Mouse (Mus musculus) ovary, adult 10 weeks (tissue): ENCODE results near the gene Serpina5. TPM values are rescaled to one million over a fixed set of nuclear protein-coding genes. Genes with fewer than 3 reads are reported as not detected.

Experiments used
- polyA plus RNA-seq: library from polyadenylated mRNA; stranded (reverse); fragments of 350-450 nt; fragmentation: Illumina TruSeq; extraction: RNeasy Lipid Tissue Mini Kit (QIAGEN cat#74804); gene quantifications from one replicate; pipeline ENCODE4 v1.2.3, GENCODE M21; 2014

The Serpina5 gene
- 138 TPM for polyA plus RNA-seq

DNA sequence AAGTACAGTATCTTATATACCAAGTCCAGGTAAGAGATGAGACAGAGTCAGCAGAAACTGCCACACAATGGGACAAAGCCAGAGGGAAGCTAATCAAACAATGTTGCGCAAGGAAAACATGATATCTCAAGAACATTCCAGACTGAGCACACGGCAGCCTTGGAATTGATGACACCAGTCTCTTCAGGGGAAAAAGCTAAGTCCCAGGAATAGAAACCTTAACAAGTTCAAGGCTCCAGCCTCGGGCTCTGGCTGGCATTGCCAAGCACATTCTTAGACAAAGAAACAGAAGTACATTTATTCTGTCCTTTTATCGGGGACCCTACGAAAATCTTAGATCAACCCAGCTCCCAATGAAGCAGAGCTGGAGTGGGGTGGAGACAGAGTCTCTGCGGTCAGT is at the start of gene Serpina5:
TSS of gene Serpina5 (plus strand) at position 346 of the 400 bp plus-strand sequence.

DNA sequence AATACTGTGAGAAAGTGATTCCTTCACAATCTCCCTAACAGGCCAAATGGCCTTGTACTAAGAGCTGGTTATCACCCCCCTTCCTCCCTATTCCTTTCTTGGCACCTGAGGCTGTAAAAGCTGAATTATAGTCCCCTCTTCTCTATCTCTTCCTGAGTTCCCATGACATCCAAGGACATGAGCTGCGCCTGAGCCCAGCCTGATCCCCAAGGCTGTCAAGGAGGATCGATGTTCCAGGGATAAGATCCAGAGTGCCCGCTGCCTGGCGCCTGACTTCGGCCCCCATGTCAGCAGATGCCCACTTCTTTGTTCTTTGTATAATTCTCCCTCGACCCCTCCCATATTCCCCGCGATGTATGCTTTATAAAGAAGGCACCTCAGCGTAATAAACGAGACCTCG is 11.4 kb downstream of the Serpina5 start, which contains the start of gene Serpina3a:
TSS of gene Serpina3a (plus strand) at position 392 of the 400 bp plus-strand sequence.

GRCm38 (mm10) chr12:104127696-104128095 is 26.8 kb downstream of the Serpina5 start, which contains the start of gene Serpina3b:
Gene Serpina3b, plus strand, starts transcription at chr12:104127996.

GRCm38 (mm10) chr12:104153656-104154055 is 52.7 kb downstream of the Serpina5 start, which contains the start of gene Serpina3c:
Gene Serpina3c, minus strand, starts transcription at chr12:104153870.

Other genes with a start within 250 kb of the Serpina5 start
- gene Serpina1a, start 237.6 kb upstream of the Serpina5 start, polyA plus RNA-seq, result not detected
- not detected for gene Serpina1c, start 196.2 kb upstream of the Serpina5 start, polyA plus RNA-seq
- 20.9 TPM for gene Serpina1e, start 142.1 kb upstream of the Serpina5 start, polyA plus RNA-seq
- not detected for gene Serpina11, start 111.2 kb upstream of the Serpina5 start, polyA plus RNA-seq
- gene Serpina9, start 87.4 kb upstream of the Serpina5 start, polyA plus RNA-seq, result 0.40 TPM
- gene Serpina12, start 56.7 kb upstream of the Serpina5 start, polyA plus RNA-seq, result not detected
- gene Serpina3a, start 11.6 kb downstream of the Serpina5 start, polyA plus RNA-seq, result 2.9 TPM
- gene Serpina3b, start 26.9 kb downstream of the Serpina5 start, polyA plus RNA-seq, result not detected
- gene Serpina3c, start 52.8 kb downstream of the Serpina5 start, polyA plus RNA-seq, result 40.5 TPM
- 0.46 TPM for gene Serpina3f, start 113.4 kb downstream of the Serpina5 start, polyA plus RNA-seq
- gene Serpina3g, start 135.1 kb downstream of the Serpina5 start, polyA plus RNA-seq, result 27.1 TPM
- not detected for gene Serpina3i, start 162.0 kb downstream of the Serpina5 start, polyA plus RNA-seq
- not detected for gene Serpina3j, start 213.4 kb downstream of the Serpina5 start, polyA plus RNA-seq
- gene Serpina3k, start 237.4 kb downstream of the Serpina5 start, polyA plus RNA-seq, result 0.29 TPM
- gene Serpina3m, start 237.4 kb downstream of the Serpina5 start, polyA plus RNA-seq, result not detected